Mouse (Mus musculus): ENCODE measurements around the gene Ensa.

GRCm38 (mm10) chr3:95674812-95675211 is 50.0 kb downstream of the Ensa start:
- TF ChIP-seq POLR2A (IDR thresholded peaks at IDR 0.05; ENCODE audit: low read depth, low read length): no peak; the same call in 1 of the 2 replicates
- TF ChIP-seq CTCF (IDR thresholded peaks at IDR 0.05; ENCODE audit: extremely low read depth, insufficient read length, insufficient replicate concordance, low read depth, low read length): no peak
